Mouse (Mus musculus) small intestine, adult 2 months (tissue): Measurements from ENCODE around the gene Slc22a16.

Source experiments
- CTCF ChIP-seq: fragments of 200-500 bp; IDR thresholded peaks from 2 replicates; pipeline ENCODE4 v1.5.1; 2012; ENCODE audit warnings: low read depth, mild to moderate bottlenecking, control low read depth, inconsistent platforms, low read length, moderate library complexity, mixed read lengths; ENCODE audit not compliant: insufficient replicate concordance, insufficient read length; ENCODE audit errors: extremely low read depth
- POLR2A ChIP-seq: fragments of 200-500 bp; IDR thresholded peaks from 2 replicates; pipeline ENCODE4 v1.6.1; 2012; ENCODE audit warnings: low read depth, mild to moderate bottlenecking, control low read depth, inconsistent platforms, low read length, moderate library complexity

GRCm38 (mm10) chr10:40637331-40637730, 67.2 kb downstream of the Slc22a16 start:
- TF ChIP-seq POLR2A (no peak), CTCF (no peak)
